Mouse (Mus musculus) fibroblast of lung, adult 2 months (primary cell): ENCODE results near the gene Icam1.

Experiments
- DNase-seq: peaks from one replicate; pipeline ENCODE4 v3.0.0-alpha.2; 2011; ENCODE audit warnings: low read depth

Icam1 gene

GRCm38 (mm10) chr9:21045235-21045634 is 29.4 kb downstream of the Icam1 start:
- DNase-seq: no peak

- DNase-seq: no peak
Observed at GRCm38 (mm10) chr9:21051578-21051977, 35.8 kb downstream of the Icam1 start.

- no peak for DNase-seq
Observed at GRCm38 (mm10) chr9:21062928-21063327, 47.1 kb downstream of the Icam1 start.

GRCm38 (mm10) chr9:21067006-21067684 is 51.4 kb downstream of the Icam1 start, which contains the start of gene Zglp1:
Gene Zglp1 (minus strand): TSS chr9:21067093.
- no peak for DNase-seq

- DNase-seq: no peak
Observed at GRCm38 (mm10) chr9:21072641-21073040, 56.9 kb downstream of the Icam1 start.

- peak; percentile 56 for DNase-seq
Observed at GRCm38 (mm10) chr9:21073044-21073840, 57.5 kb downstream of the Icam1 start, which contains the start of the genes Gm49373 and Fdx1l. Gene Gm49373 (minus strand): TSS chr9:21073096. Gene Fdx1l (minus strand): TSS chr9:21073614.

GRCm38 (mm10) chr9:21074173-21074572 is 58.4 kb downstream of the Icam1 start:
- DNase-seq: no peak

- DNase-seq: no peak
Observed at GRCm38 (mm10) chr9:21075625-21076024, 59.8 kb downstream of the Icam1 start.
